ENCODE assay signal across 10 mouse cellular contexts in genomic region chr7:133244601-133245000, GRCm38 (mm10).
DNase-seq lines count a peak whose midpoint lies in the region; ATAC-seq and TF ChIP-seq lines count a peak whose summit lies in the region.
"Had no signal": no experiment of that assay in that cellular context is flagged by ENCODE, and none has a peak within 500 bp of the region (broad histone marks: within the 10 kb centered on the region; RNA-seq: fewer than 3 reads in every experiment).

No protein-coding gene starts in this region.

- no peak overlapping the region for H3K27ac ChIP-seq in kidney, postnatal 0 days
- no peak overlapping the region for H3K27ac ChIP-seq in limb, embryonic 13.5 days
- no peak overlapping the region for H3K27ac ChIP-seq in liver, embryonic 11.5 days (ENCODE audit: low read depth, low read length)

- H3K4me3 ChIP-seq in kidney, postnatal 0 days (replicated peaks; ENCODE audit: low read depth, low read length) = no peak overlapping the region
- H3K4me3 ChIP-seq in limb, embryonic 13.5 days = no peak overlapping the region
- no peak overlapping the region for H3K4me3 ChIP-seq in liver, embryonic 11.5 days (ENCODE audit: low read depth, low read length)

- H3K9ac ChIP-seq in kidney, postnatal 0 days (ENCODE audit: low read depth, low read length) = no peak overlapping the region
- no peak overlapping the region for H3K9ac ChIP-seq in limb, embryonic 13.5 days
- H3K9ac ChIP-seq in liver, embryonic 11.5 days (ENCODE audit: low read depth, low read length) = no peak overlapping the region

- DNase-seq in adrenal gland, postnatal 14 days = peak; percentile 19
- no peak for DNase-seq in adrenal gland, adult (ENCODE audit: inconsistent age in 2 of 2, low spot score in 1 of 2)
- DNase-seq in kidney, postnatal 0 days (ENCODE audit: low spot score) = peak; percentile 20
- DNase-seq in kidney, adult 11 months = no peak
- DNase-seq in frontal cortex, postnatal 10 days (ENCODE audit: low spot score in 2 of 2) = peak; percentile 18 to 62
- no peak for DNase-seq in gastrocnemius, postnatal 4 days (ENCODE audit: low spot score in 2 of 2)
- no peak for DNase-seq in liver, embryonic 11.5 days (ENCODE audit: low spot score)
- DNase-seq: cerebellum, adult 11-12 months; lung, postnatal 4 days had no signal

- no peak for TF ChIP-seq CTCF in kidney, postnatal 0 days (IDR thresholded peaks at IDR 0.05; ENCODE audit: low read depth)

- WGBS in kidney, postnatal 0 days = 16% methylated on average over 11 of the region's 11 CpGs
- 40% methylated on average over 11 of the region's 11 CpGs for whole genome bisulfite sequencing in limb, embryonic 13.5 days
- WGBS in liver, embryonic 11.5 days = 49% methylated on average over 11 of the region's 11 CpGs

- H3K36me3 ChIP-seq in kidney, postnatal 0 days (ENCODE audit: insufficient read depth, low read length) = no peaks in the 10 kb centered on the region
- no peaks in the 10 kb centered on the region for H3K36me3 ChIP-seq in limb, embryonic 13.5 days
- H3K36me3 ChIP-seq in liver, embryonic 11.5 days (ENCODE audit: control insufficient read depth, insufficient read depth, low read length) = no peaks in the 10 kb centered on the region

- H3K4me1 ChIP-seq in kidney, postnatal 0 days (replicated peaks; ENCODE audit: insufficient read depth, low read length) = no peaks in the 10 kb centered on the region
- H3K4me1 ChIP-seq in limb, embryonic 13.5 days = 0 out of 2 replicates have a peak, but pooled peaks cover 5% of the 10 kb centered on the region
- no peaks in the 10 kb centered on the region for H3K4me1 ChIP-seq in liver, embryonic 11.5 days (replicated peaks; ENCODE audit: control insufficient read depth, insufficient read depth, low read length)

- no peaks in the 10 kb centered on the region for H3K27me3 ChIP-seq in kidney, postnatal 0 days (ENCODE audit: insufficient read depth, low read length)
- no peaks in the 10 kb centered on the region; the same call in 1 of the 2 replicates for H3K27me3 ChIP-seq in limb, embryonic 13.5 days
- no peaks in the 10 kb centered on the region for H3K27me3 ChIP-seq in liver, embryonic 11.5 days (replicated peaks; ENCODE audit: control insufficient read depth, insufficient read depth, low read length)

- H3K4me2 ChIP-seq in kidney, postnatal 0 days (ENCODE audit: low read length) = peak overlapping the region; percentile 29
- 0 out of 2 replicates have a peak overlapping the region, but pooled peaks have one; percentile 21 for H3K4me2 ChIP-seq in limb, embryonic 13.5 days (replicated peaks)
- H3K4me2 ChIP-seq in liver, embryonic 11.5 days = no peak overlapping the region

- no peak for ATAC-seq in kidney, postnatal 0 days (replicated peaks; ENCODE audit: low FRiP score, low read depth)
- ATAC-seq in limb, embryonic 13.5 days (ENCODE audit: low FRiP score, low read depth) = no peak
- ATAC-seq in liver, embryonic 11.5 days (replicated peaks; ENCODE audit: low FRiP score) = no peak

- no peaks in the 10 kb centered on the region for H3K9me3 ChIP-seq in kidney, postnatal 0 days (replicated peaks; ENCODE audit: low read length)
- H3K9me3 ChIP-seq in limb, embryonic 13.5 days = no peaks in the 10 kb centered on the region
- H3K9me3 ChIP-seq in liver, embryonic 11.5 days (ENCODE audit: control insufficient read depth, low read length) = no peaks in the 10 kb centered on the region

Comparison
In these comparisons a context has a peak if more than half of its experiments do, and no peak if none do; other contexts are left out.
1. DNase-seq: peak in adrenal gland, postnatal 14 days (single experiment), kidney, postnatal 0 days (single experiment) and frontal cortex, postnatal 10 days (2 of 2); none in adrenal gland, adult (0 of 2), kidney, adult 11 months (single experiment), gastrocnemius, postnatal 4 days (0 of 2) and liver, embryonic 11.5 days (single experiment).